Mouse (Mus musculus): ENCODE measurements around the gene Eif1b. TPM values are rescaled to one million over a fixed set of nuclear protein-coding genes. Genes with fewer than 3 reads are reported as not detected.
"Not testable (repeated sequence)": the region's sequence is repeated elsewhere in the genome, so short reads cannot be mapped to it uniquely, and the experiment has no call there.

Eif1b gene
- total RNA-seq, 4 experiments from 2014 or later = 61.1 to 80.7 (median 65.7) TPM

DNA sequence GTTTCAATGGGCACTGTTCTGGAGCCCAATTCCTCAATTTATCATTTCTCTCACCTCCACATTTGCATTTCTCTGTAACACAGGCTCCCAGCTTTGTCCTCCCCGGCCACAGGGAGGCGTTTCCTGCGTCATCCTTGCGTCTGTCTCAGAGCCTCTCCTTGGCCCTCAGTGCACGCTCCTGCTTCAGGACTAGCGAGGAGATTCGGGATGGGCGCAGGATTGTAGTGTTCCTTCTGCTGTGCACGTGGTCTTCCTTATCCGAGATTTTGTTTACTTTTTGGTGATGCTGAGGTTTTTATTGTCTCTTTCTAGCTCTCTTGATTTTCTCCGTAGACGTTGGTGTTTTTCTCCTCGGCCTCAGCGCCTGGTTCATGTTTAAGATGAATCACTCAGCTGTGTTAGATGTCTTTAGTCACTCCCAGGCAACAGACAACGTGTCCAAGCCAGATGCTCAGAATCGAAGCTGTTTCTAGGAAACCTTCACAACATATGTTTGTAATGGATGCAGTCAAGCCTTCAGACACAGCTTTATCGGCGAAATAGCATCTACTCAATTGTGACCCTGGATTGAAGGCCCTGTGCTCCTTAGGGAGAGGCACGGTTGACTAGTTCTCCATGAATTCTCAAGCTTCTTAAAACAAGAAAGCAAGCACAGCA is 27.6 kb downstream of the Eif1b start:
- DNase-seq (ENCODE audit: low spot score) = no peak

GRCm38 (mm10) chr9:120521161-120521560 is 29.1 kb downstream of the Eif1b start:
- no peak for DNase-seq (ENCODE audit: low spot score)

DNA sequence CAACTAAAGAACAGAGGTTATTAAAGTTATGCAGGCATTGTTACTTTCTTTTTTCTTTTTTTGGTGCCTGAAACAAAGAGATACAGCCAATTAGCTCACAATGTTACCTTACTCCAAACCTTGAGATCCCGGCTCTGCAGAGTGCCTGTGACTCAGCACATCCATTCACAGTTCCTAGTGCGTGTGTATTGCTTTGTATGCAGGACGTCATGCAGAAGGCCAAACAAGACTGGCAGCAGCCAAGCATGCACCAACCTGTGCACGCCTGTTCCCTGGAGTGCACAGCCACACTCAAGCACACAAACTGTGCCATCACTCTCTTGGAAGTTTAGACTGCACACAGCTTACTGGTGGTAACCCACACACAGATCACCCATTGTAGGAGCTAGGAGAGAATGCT is 35.2 kb downstream of the Eif1b start:
- no peak for DNase-seq (ENCODE audit: low spot score)

- no peak for DNase-seq (ENCODE audit: low spot score)
These were observed 35.9 kb downstream of the Eif1b start for GRCm38 (mm10) chr9:120527919-120528318.

DNA sequence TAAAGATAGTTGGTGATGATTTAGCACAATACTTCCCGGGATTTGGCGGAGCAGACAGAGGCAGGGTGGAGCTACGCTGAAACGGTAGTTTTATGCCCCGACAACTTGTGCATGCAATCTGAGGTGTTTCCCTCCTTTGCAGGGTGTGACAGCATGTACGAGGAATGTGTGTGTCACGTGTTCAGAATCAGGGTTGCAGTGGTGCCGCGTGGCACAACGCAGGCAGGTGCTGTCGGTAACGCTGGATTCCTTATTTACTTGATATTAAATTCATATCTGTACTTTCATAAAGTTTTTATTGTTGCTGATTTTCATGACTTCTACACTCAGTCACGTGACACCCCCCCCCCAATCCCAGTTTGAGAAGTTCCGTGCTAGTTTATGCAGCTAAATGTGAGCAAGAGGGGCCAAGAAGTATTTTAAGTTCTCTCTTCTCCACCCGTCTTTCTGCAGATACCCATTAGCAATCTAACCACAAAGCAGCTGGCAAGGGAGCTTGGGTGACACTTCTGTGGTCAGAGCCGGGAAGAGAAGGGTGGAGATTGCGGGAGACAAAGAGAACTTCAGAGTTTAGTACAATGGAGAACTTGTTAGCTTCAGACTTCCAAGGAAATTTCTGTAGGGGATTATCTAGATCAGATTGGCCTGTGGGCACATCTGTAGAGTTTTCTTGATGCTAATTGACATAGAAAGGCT is 36.9 kb downstream of the Eif1b start:
- no peak for DNase-seq (ENCODE audit: low spot score)

DNA sequence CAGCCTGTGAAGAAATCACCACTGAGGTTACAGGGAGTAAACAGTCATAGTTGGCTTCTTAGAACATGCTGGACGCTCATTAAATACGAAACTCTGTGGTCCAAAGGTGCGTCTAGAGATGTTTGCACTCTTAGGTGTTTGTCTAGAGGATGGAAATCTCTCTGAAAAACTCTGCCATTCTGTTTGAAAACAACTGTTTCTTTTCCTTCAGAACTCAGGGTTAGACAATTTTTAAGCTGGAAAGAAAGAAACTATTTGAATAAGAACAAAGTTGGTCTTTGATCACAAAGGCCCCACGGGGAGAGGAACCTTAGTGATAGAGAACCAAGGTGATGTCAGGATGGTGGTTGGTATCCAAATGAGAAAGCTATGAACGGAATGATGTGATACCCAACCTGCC is 38.4 kb downstream of the Eif1b start:
- DNase-seq (ENCODE audit: low spot score) = no peak

- DNase-seq (ENCODE audit: low spot score) = no peak
These were observed 40.0 kb downstream of the Eif1b start for GRCm38 (mm10) chr9:120532062-120532461.

DNA sequence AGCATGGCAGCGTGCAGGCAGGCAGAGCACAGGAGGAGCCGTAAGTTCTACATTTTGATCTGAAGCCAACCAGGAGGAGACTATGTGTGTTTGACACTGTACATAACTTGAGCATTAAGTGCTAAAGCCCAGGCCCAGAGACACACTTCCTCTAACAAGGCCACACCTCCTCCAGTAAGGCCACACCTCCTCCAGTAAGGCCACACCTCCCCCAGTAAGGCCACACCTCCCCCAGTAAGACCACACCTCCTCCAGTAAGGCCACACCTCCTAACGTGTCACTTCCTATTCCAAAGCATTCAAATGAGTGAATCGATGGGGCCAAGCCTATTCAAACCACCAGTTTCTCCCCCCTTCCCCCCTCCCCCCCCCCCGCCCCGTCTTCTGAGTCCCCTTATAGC is 40.7 kb downstream of the Eif1b start:
- no peak for DNase-seq (ENCODE audit: low spot score)

- DNase-seq (ENCODE audit: low spot score) = not testable (repeated sequence)
These were observed 41.5 kb downstream of the Eif1b start for GRCm38 (mm10) chr9:120533446-120533950.

GRCm38 (mm10) chr9:120539662-120540251 is 47.7 kb downstream of the Eif1b start, which contains the start of gene Entpd3:
Entpd3 (plus strand) TSS chr9:120539818.
- no peak for DNase-seq (ENCODE audit: low spot score)

DNA sequence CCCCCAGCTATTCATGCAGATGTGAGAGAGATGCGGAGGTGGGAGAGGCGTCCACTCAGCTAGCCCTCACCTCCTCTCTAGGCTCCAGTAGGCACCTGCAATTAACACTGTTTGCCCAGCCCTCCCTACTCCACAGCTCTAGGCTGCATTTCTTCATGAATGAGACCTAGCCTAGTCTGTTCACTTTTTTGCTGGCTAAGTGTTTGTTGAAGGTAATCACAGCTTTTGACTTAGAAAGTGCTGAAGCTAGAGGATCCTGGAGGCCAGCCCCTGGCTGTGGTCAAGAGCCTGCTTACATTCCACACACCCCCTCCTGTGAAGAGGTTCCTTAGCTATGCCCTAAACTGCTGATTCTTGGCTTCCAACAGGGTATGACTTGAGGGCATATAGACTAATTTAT is 49.4 kb downstream of the Eif1b start:
- DNase-seq (ENCODE audit: low spot score) = no peak

GRCm38 (mm10) chr9:120542241-120542640 is 50.2 kb downstream of the Eif1b start:
- no peak for DNase-seq (ENCODE audit: low spot score)

Other genes starting within 250 kb of the Eif1b start
- gene Myrip, start 190.7 kb upstream of the Eif1b start, total RNA-seq (2022) = 1 to 10 TPM; 5.1 to 6.9 (median 6.3) TPM
- gene Entpd3, start 47.6 kb downstream of the Eif1b start, total RNA-seq (2022) = not detected
- gene Rpl14, start 79.2 kb downstream of the Eif1b start, total RNA-seq (2022) = 100 to 1,000 TPM; 266 to 316 (median 288) TPM